In the genomic region with DNA sequence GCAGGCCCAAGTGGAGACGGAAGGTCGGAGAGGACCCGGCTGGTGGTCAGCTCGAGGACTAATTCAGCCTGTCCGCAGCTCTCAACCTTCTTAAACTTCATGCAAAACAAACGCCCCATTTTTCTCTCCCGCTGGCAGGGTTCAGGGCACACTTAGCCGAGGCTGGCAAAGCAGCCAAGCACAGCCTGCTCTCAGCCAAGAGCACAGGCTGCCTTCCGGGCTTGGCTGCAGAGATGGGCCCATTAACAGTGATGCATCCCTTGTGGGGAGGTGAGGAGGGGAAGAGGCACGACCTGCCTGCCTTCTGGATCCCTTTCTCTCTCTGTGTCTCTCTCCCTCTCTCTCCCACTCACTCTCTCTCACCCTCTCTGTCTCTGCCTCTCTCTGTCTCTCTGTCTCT, we compare ENCODE assay signal across 25 mouse cellular contexts. TPM values are rescaled to one million over a fixed set of nuclear protein-coding genes. Genes with fewer than 3 reads are reported as not detected.
DNase-seq lines count a peak whose midpoint lies in the region; ATAC-seq and TF ChIP-seq lines count a peak whose summit lies in the region.
"Had no signal": no experiment of that assay in that cellular context is flagged by ENCODE, and none has a peak within 500 bp of the region (broad histone marks: within the 10 kb centered on the region; RNA-seq: fewer than 3 reads in every experiment).

No protein-coding gene starts in this region.

- H3K27me3 ChIP-seq in hindbrain, embryonic 13.5 days = 0 out of 2 replicates have a peak, but pooled peaks cover 3% of the 10 kb centered on the region
- H3K27me3 ChIP-seq in hindbrain, postnatal 0 days (ENCODE audit: insufficient read depth, low read length) = no peaks in the 10 kb centered on the region
- H3K27me3 ChIP-seq: embryonic facial prominence, embryonic 15.5 days; heart, embryonic 15.5 days; limb, embryonic 12.5 days; liver, embryonic 13.5 days; midbrain, embryonic 13.5 days had no signal

- no peak overlapping the region for H3K27ac ChIP-seq in hindbrain, embryonic 13.5 days
- no peak overlapping the region for H3K27ac ChIP-seq in hindbrain, postnatal 0 days
- no peak overlapping the region for H3K27ac ChIP-seq in left cerebral cortex, adult 2 months
- H3K27ac ChIP-seq: embryonic facial prominence, embryonic 15.5 days; gastrocnemius, adult 2 months; heart, embryonic 15.5 days; kidney, postnatal 0 days; limb, embryonic 12.5 days; liver, embryonic 13.5 days; midbrain, embryonic 13.5 days; stomach, postnatal 0 days had no signal

- no peak overlapping the region for H3K4me3 ChIP-seq in hindbrain, embryonic 13.5 days
- no peak overlapping the region for H3K4me3 ChIP-seq in hindbrain, postnatal 0 days (ENCODE audit: low read length)
- H3K4me3 ChIP-seq in left cerebral cortex, adult 2 months = no peak overlapping the region
- H3K4me3 ChIP-seq: embryonic facial prominence, embryonic 15.5 days; gastrocnemius, adult 2 months; heart, embryonic 15.5 days; limb, embryonic 12.5 days; liver, embryonic 13.5 days; megakaryocyte, embryonic 14.5 days; midbrain, embryonic 13.5 days had no signal

- no peak for ATAC-seq in hindbrain, embryonic 13.5 days (ENCODE audit: low FRiP score)
- no peak for ATAC-seq in hindbrain, postnatal 0 days
- ATAC-seq: midbrain, embryonic 13.5 days had no signal

- no peak for TF ChIP-seq CTCF in hindbrain, postnatal 0 days (IDR thresholded peaks at IDR 0.05; ENCODE audit: low read depth)
- no peak for TF ChIP-seq CTCF in left cerebral cortex, adult 2 months (IDR thresholded peaks at IDR 0.05)

- DNase-seq in hindbrain, postnatal 0 days (ENCODE audit: low spot score) = no peak
- DNase-seq in cerebellum, adult 11-12 months = peak; percentile 93
- peak; percentile 81 for DNase-seq in cerebellum, adult 8-10 months
- DNase-seq in cerebellum, postnatal 36 days = peak; percentile 80 to 84
- DNase-seq in left cerebral cortex, adult 2 months (ENCODE audit: extremely low spot score in 1 of 2, low spot score in 2 of 2) = no peak
- DNase-seq in left cerebral cortex, postnatal 4 days = no peak
- DNase-seq: adrenal gland, postnatal 10 days; embryo, embryonic 11 days; gastrocnemius, adult 2 months; heart, postnatal 36 days; kidney, adult 11 months; liver, embryonic 13.5 days; lung, embryonic 14.5 days; lung, postnatal 36 days; right cerebral cortex, postnatal 14 days; thymus, adult 2 months had no signal

- H3K4me2 ChIP-seq in hindbrain, embryonic 13.5 days = no peak overlapping the region
- no peak overlapping the region for H3K4me2 ChIP-seq in hindbrain, postnatal 0 days (ENCODE audit: low read depth, low read length)
- H3K4me2 ChIP-seq: embryonic facial prominence, embryonic 15.5 days; heart, embryonic 15.5 days; limb, embryonic 12.5 days; liver, embryonic 13.5 days; lung, embryonic 14.5 days; midbrain, embryonic 13.5 days had no signal

- 71% methylated on average over 10 of the region's 10 CpGs for WGBS in hindbrain, embryonic 13.5 days
- 63% methylated on average over 10 of the region's 10 CpGs for WGBS in hindbrain, postnatal 0 days

- peaks cover 7% of the 10 kb centered on the region for H3K36me3 ChIP-seq in hindbrain, embryonic 13.5 days
- H3K36me3 ChIP-seq in hindbrain, postnatal 0 days (ENCODE audit: insufficient read depth, low read length) = no peaks in the 10 kb centered on the region
- H3K36me3 ChIP-seq: embryonic facial prominence, embryonic 15.5 days; liver, embryonic 13.5 days had no signal

- H3K9ac ChIP-seq in hindbrain, embryonic 13.5 days = 0 out of 2 replicates have a peak overlapping the region, but pooled peaks have one; percentile 13
- H3K9ac ChIP-seq in hindbrain, postnatal 0 days (replicated peaks; ENCODE audit: low read length) = no peak overlapping the region
- H3K9ac ChIP-seq: embryonic facial prominence, embryonic 15.5 days; heart, embryonic 15.5 days; limb, embryonic 12.5 days; liver, embryonic 13.5 days; lung, embryonic 14.5 days; midbrain, embryonic 13.5 days had no signal

- intact Hi-C loops in left cerebral cortex, adult 2 months (cut with DNase I) = loop anchor here (2.0 kb wide), 2 partner anchors 119 to 255 kb away; a partner anchor contains a TSS
- intact Hi-C loops in left cerebral cortex, postnatal 4 days (cut with DNase I) = loop anchor here (2.0 to 5.0 kb wide), 2 partner anchors 203 to 257 kb away; no protein-coding TSS in a partner anchor

- no peaks in the 10 kb centered on the region for H3K9me3 ChIP-seq in hindbrain, embryonic 13.5 days
- no peaks in the 10 kb centered on the region for H3K9me3 ChIP-seq in hindbrain, postnatal 0 days (ENCODE audit: low read length)
- H3K9me3 ChIP-seq: embryonic facial prominence, embryonic 15.5 days; heart, embryonic 15.5 days; limb, embryonic 12.5 days; liver, embryonic 13.5 days; midbrain, embryonic 13.5 days had no signal

- peaks cover 50% of the 10 kb centered on the region for H3K4me1 ChIP-seq in hindbrain, embryonic 13.5 days (replicated peaks)
- peaks cover 7% of the 10 kb centered on the region; the same call in 1 of the 2 replicates for H3K4me1 ChIP-seq in hindbrain, postnatal 0 days (ENCODE audit: insufficient read depth, low read length)

RNA-seq across cellular contexts. Expression of a gene that starts 28.4 kb away (rescaled TPM):
- 109 and 110 TPM in 2 replicates for polyA plus RNA-seq in hindbrain, embryonic 13.5 days (2015; fragmentation: Nextera tagmentation; extraction: Ambion mirVana)
- 150 and 176 TPM in 2 replicates for total RNA-seq in hindbrain, postnatal 0 days (2014; rRNA removed)
- 49.6 and 66.7 TPM in 2 replicates for polyA plus RNA-seq in hindbrain, postnatal 0 days (2015; fragmentation: Nextera tagmentation; extraction: Ambion mirVana)
- 100 to 1,000 TPM; 111 to 112 TPM for total RNA-seq in left cerebral cortex, adult 2 months (2021)
- total RNA-seq in left cerebral cortex, postnatal 4 days (2021) = 10 to 100 TPM; 89.0 to 93.9 TPM
- total RNA-seq: MEL had no signal

Comparison
In these comparisons a context has a peak if more than half of its experiments do, and no peak if none do; other contexts are left out.
1. DNase-seq: peak in cerebellum, adult 11-12 months (single experiment), cerebellum, adult 8-10 months (single experiment) and cerebellum, postnatal 36 days (2 of 2); none in hindbrain, postnatal 0 days (single experiment), left cerebral cortex, adult 2 months (0 of 2) and left cerebral cortex, postnatal 4 days (single experiment).